Mouse (Mus musculus) brain, adult 2 months (tissue): ENCODE measurements around the gene 1600014C10Rik.

Experiments used
- DNase-seq: peaks from one replicate; pipeline ENCODE4 v3.0.0; 2011; ENCODE audit warnings: low read depth, low spot score

Gene 1600014C10Rik

DNA sequence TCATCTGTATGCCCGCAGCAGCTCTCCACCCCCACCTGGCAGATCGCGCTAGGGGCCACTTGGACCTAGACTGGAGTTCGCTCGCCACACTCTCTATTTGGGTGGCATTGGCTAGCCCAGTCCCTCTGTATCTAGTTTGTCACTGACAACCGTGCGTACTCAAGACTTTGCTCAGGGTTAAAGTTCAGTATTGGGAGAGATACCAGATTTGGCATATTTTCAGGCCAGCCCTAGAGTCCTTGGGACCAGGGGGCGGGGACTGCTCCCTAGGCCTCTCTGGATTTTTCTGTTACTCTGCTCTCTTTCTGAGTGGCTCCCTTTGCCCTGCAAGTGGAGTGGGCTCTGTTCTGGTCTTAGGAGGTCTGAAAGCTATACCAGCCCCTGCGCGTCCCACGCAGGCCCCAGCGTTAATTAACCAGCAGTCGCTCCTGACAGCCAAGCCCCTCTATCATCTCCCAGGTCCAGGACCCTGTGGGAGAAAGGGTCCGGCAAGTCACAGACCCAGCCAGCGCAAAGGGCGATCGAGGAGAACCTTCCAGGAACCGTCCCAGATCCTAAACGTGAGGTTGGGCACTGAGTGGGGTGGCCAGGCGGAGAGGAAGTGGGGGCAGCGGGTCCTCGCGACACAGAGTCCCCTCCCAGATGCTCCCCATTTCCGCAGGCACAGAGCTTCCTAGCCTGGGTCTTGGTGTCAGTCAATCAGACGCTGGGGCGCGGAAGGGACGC is at the start of gene 1600014C10Rik:
1600014C10Rik (plus strand) TSS at position 256 of the 726 bp plus-strand sequence.
- DNase-seq = no peak

DNA sequence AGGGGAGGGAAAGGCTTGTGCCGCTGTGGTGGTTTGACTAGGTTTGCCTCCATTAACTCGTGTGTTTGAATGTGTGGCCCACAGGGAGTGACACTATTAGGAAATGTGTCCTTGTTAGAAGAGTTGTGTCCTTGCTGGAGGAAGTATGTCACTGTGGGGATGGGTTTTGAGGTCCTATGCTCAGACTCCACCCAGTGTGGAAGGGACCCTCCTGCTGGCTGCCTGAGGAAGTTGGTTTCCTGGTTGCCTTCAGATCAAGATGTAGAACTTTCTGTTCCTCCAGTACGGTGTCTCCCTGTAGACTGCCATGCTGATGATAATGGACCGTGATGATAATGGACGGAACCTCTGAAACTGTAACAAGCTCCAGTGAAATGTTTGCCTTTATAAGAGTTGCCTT is 48.5 kb upstream of the 1600014C10Rik start:
- no peak for DNase-seq

DNA sequence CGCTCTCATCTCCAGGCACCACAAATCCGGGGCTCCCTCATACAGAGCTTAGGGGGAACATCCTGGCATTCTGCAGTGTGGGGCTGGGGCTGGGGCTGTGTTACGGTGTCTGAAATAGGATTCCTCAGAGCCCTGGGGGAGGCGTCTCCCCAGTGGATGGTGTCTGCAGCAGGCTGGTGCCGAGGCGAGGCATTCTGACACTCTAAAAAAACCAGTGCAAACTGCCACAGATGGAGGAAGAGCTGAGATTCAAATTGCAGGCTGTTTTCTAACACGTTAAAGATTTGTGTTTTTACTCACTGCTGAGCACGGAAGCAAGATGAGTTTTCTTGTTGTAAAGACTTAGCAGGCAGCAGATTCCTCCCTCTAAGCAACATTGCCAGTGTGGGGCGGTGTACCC is 42.7 kb upstream of the 1600014C10Rik start:
- peak; percentile 81 for DNase-seq

DNA sequence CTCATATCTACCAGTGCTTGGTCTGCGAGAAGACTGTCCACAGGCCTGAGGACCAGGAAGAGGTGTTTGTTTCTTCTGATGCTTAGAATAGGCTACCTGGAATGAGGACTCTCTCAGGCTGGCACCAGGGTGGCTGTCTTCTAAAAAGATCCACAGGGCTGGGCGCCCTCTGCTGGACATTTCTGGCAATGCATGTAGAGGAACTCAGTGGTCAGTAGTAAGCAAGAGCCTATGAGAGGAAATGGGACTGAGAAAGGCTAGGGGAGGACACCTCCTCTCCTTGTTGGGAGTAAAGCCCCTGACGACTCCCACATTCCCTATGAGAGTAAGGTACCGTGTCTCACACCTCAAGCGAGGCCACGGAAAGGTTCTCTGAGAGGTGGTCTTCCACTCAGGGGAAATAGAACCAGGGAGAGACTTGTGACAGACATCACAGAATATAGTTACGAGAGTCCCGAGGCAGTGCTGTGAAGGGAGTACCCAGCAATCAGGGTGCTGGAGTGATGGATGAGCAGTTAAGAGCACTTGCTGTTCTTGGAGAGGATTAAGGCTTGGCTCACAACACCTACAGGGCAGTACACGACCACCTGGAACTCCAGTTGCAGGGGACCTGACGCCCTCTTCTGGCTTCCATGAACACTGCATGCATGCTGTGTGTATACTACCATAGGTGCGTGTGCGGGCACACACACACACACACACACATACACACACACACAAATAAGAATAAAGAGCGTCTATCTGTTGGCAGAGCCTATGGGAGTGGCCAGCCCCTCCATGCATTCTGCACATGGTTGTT is 41.1 kb upstream of the 1600014C10Rik start:
- peak; percentile 93 for DNase-seq

- DNase-seq = no peak
Measured at GRCm38 (mm10) chr7:38147477-38147876, 35.5 kb upstream of the 1600014C10Rik start.

- DNase-seq = peak; percentile 69
Measured at GRCm38 (mm10) chr7:38151706-38152312, 31.2 kb upstream of the 1600014C10Rik start.

- DNase-seq = no peak
Measured at GRCm38 (mm10) chr7:38152571-38152970, 30.4 kb upstream of the 1600014C10Rik start.

DNA sequence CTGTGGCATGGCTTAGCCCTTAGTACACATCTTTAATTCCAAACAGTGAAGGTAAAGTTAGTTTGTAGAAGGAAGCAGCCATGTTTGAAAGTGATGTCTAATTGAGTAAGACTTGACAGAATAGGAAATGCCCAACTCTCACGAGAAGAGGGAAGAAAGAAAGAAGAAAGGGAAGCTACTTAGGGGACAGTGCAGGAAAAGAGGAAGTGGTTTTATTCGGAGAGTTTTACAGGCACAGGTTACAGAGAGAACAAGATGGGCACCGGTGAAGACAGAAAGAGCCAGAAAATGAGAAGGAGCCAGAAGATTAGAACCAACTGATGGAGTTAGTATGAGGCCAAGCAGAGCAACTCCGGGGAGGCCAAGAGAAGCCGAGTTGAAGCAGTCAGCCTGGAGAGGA is 27.2 kb upstream of the 1600014C10Rik start:
- no peak for DNase-seq

DNA sequence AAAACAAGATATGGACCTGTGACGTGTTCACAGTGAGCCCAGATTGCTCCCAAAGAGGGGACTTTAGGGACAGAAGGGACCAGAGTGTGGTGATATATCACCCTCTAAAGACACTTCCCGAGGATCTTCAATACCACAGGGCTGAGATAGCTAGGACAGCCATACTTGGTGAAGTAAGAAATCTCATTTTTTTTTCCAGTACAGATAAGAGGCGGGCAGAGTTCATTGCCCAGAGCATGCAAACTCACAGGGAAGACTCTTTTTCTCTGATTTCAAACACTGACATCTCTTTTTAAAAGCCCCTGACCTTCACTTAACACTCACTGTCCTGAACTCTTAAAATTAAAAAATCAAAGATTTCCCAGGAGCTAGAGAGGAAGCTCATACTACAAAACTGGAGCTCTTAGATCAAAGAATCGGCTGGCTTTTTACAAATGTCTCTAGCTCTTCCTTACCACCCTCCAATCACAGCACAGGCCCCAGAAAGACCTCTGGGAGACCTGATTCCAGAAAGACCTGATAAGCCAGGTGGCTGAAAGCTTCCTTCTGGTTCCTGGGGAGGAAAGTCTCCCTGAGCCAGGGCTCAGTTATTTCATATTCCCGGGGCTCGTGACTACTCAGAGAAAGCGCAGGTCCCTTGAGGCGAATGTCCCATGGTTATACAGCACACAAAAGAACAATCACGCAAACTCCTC is 24.1 kb upstream of the 1600014C10Rik start:
- DNase-seq = no peak

GRCm38 (mm10) chr7:38161438-38161837 is 21.6 kb upstream of the 1600014C10Rik start:
- no peak for DNase-seq

- DNase-seq = no peak
Measured at GRCm38 (mm10) chr7:38163433-38164050, 19.5 kb upstream of the 1600014C10Rik start.

DNA sequence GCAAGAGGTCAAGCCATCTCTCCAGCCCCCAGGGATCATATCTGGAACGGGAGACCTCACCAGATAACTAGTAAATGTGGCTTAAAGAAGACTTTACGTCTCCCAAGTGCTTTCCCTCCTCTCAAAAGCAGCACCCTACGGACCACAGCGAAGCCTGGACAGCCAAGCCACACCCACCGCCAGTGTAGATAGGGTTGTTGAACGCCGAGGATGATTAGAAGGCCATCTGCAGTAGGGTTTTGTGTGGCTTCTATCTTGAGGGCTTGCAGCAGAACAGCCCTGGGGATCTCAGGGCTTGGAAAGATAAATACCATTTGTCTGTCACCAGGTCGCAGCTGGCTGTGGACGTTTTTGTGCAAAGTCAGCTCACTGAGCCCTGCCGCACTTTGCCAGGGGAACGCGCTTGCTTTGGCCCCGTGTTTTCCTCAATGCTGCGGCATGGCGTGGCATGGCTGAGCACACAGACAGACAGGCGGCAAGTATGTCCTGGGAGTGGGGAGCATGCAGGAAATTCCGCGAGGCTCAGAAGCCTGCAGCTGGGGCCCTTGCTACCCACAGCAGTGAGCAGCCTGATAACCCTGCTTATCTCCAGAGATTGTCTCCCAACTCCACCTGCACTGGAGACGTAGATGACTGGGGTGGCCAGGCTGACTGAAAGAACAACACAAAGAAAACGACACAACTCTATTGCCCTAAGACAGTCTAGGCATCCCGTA is 15.9 kb upstream of the 1600014C10Rik start:
- peak; percentile 16 for DNase-seq

- DNase-seq = peak; percentile 89
Measured at GRCm38 (mm10) chr7:38167724-38168141, 15.3 kb upstream of the 1600014C10Rik start.

- no peak for DNase-seq
Measured at GRCm38 (mm10) chr7:38173871-38174270, 9.1 kb upstream of the 1600014C10Rik start.

DNA sequence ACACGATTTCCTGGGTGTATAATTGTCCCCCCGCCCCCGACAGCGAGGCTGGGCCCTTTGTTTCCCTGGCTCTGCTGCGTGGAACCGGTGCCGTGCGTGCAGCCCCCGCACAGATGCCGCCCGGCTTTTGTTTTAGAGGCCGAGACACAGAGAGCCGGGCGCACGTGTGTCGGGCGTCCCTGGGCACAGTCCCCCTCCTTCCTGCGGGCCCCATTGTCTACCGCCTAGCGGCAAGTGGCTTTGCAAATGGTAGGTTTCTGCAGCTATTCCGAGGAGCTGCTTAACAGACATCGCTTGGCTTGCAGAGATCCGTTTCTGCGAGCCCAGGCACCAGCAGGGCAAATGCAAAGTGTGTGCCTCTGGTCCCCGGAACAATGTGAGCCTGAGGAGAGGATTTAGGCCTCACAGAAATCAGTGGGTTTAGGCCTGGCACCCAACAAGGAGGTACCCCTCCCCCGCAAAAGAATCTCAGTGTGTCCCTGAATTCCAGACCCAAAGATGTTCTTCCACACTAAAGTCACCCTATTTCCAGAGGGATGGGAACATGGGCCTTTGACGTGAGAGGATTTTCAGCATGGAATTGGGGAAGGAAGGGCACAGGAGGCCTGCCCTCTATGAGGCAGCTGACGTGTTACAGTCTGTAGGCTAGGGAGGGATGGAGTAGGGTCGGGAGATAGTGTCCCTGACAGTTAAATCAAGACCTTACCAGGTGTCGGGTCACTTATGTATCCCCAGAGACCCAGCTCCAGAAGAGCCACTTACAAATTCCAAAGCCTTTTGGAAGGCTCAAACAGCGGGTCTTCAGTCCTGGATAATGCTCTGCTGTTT is 8.5 kb upstream of the 1600014C10Rik start:
- peak; percentile 74 for DNase-seq

DNA sequence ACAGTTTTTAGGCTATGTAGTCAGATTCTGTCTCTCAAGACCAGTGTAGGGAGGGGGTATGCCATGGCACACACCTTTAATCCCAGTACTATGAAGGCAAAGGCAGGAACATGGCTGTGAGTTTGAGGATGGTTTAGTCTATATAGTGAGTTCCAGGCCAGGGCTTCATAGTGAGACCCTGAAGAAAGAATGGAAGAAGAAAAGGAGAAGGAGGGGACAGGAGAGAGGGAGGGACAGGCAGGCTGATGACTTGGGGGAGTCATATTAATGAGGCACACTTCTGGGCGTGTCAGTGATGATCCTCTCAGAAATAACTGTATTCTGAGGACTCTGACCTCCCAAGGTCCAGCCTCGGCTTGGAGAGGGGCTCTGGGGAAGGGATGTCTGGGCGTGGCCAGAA is 7.0 kb upstream of the 1600014C10Rik start:
- DNase-seq = no peak

GRCm38 (mm10) chr7:38179896-38180295 is 3.1 kb upstream of the 1600014C10Rik start:
- DNase-seq = no peak

GRCm38 (mm10) chr7:38181366-38181765 is 1.7 kb upstream of the 1600014C10Rik start:
- DNase-seq = no peak

DNA sequence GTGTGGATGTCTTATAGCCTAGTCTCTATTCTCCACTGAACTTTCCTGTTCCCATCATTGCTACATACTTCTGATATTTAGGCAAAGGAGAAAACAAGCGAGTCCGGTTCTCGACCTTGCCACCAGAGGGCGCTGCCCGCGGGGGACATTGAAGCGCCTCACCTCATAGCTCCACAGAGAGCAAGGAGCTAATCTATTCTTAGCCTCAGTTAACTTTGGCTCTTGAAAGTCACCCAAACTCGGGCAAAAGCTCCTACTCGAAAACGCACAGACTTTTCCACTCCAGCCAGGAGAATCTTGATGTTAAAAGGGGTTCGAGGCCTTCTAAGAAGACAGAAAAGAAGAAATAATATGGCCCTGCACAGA is 438 bp upstream of the 1600014C10Rik start:
- DNase-seq = peak; percentile 92
